Mouse (Mus musculus): Measurements from ENCODE around the gene Osbpl10. TPM values are rescaled to one million over a fixed set of nuclear protein-coding genes. Genes with fewer than 3 reads are reported as not detected.
A peak's percentile ranks its signal among the peaks of the same experiment; 100 is the strongest.

The Osbpl10 gene
- total RNA-seq, 4 experiments from 2014 or later = 1.9 to 4.3 (median 3.1) TPM

DNA sequence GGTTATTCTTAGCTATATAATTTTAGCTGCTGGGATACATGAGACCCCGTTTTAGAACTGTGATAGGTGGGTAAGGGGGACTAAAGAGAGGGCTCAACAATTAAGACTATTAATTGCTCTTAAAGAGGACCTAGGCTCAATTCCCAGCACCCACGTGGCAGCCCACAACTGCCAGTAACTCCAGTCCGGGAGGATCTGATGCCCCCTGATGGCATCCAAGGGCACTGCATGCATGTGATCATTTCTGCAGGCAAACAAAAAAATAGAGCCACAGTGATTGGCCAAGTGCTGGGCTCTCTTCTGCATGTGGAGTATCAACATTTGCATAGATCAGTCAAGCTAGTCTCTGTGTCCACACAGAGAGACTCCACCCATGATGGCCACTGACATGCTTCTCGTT, 96.8 kb downstream of the Osbpl10 start:
- no peak for DNase-seq (ENCODE audit: low spot score in 2 of 2)

DNA sequence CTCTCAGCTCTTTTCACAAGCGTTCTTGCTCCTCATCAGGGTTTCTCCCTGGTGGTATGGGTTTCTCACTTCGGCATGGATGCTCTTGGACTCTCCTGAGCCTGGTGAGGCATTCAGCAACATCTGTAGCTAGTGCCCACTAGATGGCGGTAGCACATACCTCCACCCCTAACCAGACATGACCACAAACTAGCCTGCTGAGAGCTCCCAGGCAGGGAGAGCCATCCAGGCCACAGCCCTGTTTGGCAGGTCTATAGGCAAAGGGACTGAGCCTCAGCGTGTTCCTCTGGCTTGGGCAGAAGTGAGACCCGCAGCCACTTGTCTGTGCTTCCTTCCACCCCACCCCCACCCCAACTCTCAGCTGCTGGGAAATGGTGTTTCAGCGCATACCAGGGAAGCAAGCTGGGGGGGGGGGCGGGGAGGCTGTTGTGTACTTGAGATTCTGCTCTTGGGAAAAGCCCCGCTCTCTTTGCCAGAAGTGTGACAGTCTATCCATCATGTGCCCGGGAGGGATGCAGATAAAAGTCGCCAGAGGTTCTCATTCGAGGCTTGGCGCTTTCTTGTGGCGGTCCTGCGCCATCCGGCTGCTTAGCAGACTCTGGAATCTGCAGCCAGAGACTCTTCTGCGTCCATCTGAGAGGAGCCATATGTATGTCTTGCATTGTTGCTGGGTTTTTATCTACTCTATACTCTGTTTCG, 110.1 kb downstream of the Osbpl10 start:
- DNase-seq (ENCODE audit: low spot score in 2 of 2) = peak; percentile 40 to 43

DNA sequence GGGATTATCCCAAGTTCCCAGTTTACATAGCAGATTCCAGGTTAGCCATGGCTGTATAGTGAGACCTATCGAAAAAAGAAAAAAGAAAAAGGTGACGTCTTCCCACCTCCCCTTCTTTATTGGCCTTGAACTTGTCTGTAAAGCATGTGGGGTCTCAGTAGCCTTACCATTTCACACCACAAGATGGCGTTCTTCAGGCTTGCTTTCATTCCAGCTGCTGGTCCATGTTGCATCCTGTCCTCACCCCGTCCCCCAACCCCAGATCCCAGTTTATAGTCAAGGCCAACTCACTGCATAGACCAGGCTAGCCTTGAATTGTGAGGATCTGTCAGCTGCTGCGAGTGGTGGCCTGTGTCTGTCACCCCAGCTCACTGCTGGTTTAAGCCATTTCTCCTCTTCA, 111.3 kb downstream of the Osbpl10 start:
- DNase-seq (ENCODE audit: low spot score in 2 of 2) = no peak

GRCm38 (mm10) chr9:115096481-115096880, 118.1 kb downstream of the Osbpl10 start:
- no peak for DNase-seq (ENCODE audit: low spot score in 2 of 2)

- DNase-seq (ENCODE audit: low spot score in 2 of 2) = no peak
These were observed 119.0 kb downstream of the Osbpl10 start for GRCm38 (mm10) chr9:115097340-115097739.

GRCm38 (mm10) chr9:115100181-115100915, 122.0 kb downstream of the Osbpl10 start:
- DNase-seq (ENCODE audit: low spot score in 2 of 2) = no peak

DNA sequence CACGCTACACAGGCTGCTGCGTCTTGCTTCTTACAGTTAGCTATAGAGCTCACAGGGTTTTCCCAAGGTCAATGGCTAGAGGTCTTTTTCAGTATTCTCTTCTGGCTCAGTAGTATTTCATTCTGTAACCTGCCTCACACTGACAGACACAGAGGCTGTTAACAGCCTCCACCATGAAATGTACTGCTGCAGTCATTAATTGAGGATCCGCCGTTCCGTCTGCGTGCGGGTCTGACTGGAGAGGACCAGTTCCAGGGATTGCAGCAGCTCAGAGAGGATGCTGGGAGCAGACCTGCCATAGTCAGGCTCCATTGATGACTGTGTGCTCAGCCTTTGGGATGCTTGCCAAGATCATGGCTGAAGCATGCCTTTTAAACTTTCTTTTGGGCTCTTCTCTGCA, 129.1 kb downstream of the Osbpl10 start:
- no peak for DNase-seq (ENCODE audit: low spot score in 2 of 2)

GRCm38 (mm10) chr9:115110655-115111054, 132.3 kb downstream of the Osbpl10 start:
- no peak for DNase-seq (ENCODE audit: low spot score in 2 of 2)

DNA sequence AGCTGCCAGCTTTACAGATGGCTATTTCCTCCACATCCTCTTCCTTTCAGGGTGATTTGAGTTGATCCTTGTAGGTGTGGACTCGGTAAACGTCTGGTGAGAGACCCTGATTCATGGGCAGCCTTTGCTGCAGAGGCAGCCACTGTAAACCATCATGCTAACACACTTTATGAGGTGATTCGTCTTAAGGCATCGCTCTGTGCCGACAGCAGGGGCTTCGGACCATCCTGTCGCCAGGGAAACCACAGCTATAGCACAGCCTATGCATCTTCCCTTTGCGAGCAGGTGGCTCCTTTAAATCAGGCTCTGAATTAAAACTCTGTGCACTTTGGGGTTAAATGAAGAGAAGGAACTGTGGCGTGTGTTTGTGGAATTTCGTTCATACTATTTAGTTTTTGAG, 138.9 kb downstream of the Osbpl10 start:
- no peak for DNase-seq (ENCODE audit: low spot score in 2 of 2)

GRCm38 (mm10) chr9:115120276-115120675, 141.9 kb downstream of the Osbpl10 start:
- no peak for DNase-seq (ENCODE audit: low spot score in 2 of 2)

DNA sequence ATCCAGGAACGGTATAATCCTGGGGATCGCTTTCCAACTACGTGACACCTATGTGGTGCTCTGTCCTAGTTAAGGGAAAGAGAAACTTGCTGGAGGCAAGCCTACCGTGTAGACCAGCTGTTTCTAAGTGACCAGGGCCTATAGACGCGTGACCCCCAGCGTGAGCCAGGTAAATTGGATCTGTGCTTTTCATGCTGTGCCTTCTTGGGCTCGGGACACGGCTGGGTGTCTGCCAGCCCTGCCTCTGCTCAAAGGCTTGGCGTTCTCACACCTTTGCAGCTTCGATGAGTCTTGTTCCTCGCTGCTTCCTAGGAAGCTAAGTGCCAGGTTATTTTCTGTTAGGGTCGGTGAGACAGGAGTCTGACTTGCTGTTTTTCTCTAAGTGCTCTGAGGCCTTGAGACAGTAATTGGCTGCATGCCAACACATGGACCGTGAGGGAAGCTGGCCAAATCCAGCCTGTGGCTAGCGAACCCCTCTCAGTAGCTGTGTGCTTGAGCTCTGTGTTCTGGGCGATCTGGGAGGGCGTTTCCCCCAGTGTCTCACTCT, 142.4 kb downstream of the Osbpl10 start:
- peak; percentile 49 to 58 for DNase-seq (ENCODE audit: low spot score in 2 of 2)

DNA sequence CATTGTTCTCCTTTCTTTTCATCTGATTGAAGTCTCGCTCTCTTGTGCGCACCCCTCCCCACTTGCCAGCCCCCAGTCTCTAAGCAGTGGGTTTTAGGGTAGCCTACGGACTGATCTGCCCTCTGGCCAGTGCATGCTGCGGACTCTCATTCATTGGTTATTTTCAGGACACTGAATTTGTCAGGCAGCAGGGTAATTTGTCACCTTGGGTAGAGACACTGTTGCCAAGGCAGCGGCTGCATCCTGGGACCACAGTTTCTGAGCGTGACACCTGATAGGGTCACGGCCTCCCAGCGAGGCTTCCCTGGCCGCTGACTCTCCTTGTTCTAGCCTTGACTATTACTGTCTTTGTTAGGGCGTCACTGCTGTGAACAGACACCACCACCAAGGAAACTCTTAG, 149.0 kb downstream of the Osbpl10 start:
- DNase-seq (ENCODE audit: low spot score in 2 of 2) = no peak

- DNase-seq (ENCODE audit: low spot score in 2 of 2) = no peak
These were observed 155.6 kb downstream of the Osbpl10 start for GRCm38 (mm10) chr9:115133926-115134325.

GRCm38 (mm10) chr9:115134736-115135135, 156.4 kb downstream of the Osbpl10 start:
- DNase-seq (ENCODE audit: low spot score in 2 of 2) = no peak

DNA sequence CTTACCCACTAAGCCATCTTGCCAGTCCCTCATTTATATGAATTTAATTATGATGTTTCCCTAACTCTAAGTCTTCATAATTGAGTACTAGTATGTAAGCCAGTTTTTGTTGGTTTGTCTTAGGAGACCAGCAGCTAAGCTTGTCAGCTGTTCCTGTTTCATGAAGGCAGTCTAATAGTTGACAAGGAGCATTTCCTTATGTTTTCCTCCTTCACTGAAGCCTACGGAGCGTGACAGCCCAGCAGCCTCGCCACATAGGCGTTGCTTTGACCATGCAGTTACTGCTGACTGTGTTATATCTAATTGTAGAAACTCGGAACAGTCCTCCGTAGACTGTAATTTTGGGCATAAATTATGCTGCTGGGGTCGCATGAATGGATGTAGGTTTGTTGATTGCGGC, 157.0 kb downstream of the Osbpl10 start:
- DNase-seq (ENCODE audit: low spot score in 2 of 2) = no peak

DNA sequence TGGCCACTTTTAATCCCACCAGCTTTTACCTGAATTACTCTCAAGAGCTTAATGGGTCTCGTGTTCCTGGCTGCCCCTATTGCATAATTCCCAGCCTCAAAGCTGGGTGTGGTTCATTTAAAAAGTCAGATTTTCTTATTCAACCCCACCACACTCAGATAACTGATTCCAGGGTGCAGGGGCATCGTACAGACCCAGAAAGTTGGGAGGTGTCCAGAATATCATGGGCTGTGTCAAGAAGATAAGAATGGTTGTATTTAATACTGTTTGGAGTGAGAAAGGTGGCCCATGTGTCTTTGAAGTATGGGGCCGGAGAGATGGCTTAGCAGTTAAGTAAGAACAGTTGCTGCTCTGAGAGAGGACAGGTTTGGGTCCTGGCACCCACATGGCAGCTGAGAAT, 159.5 kb downstream of the Osbpl10 start:
- no peak for DNase-seq (ENCODE audit: low spot score in 2 of 2)

DNA sequence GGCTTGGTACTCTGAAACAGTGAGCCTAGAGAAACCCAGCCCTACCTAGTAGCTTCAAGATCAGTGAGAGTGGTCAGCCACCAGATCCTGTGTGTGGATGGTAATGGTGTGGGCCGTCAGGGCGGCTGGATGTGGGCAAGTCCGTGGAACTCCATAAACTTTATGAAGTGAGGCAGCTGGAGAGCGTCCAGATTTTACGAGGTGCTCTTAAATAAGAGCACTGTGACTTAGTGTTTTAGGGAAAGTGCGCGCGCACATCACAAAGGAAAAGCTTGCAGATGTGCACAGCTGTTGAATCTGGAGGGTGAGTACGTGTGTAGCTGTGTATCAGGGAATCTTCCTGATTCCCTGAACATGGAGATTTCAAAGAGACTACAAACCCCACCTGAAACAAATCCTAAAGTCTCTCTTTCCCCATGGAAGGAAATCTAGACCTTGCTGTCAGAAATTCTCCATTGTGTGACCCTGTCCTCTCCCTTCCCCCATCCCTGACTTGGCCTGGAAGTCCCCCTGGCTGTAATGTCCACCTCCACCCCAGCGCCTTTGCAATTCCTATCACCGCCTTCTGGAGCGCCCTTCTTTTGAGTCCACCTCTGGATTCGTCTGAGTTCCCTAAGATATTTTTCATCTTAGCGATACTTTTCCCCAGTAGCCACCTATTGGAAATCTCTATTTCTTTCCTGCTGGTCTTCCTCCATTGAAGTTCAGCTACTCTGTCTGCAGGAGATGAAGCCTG, 161.4 kb downstream of the Osbpl10 start:
- no peak for DNase-seq (ENCODE audit: low spot score in 2 of 2)

DNA sequence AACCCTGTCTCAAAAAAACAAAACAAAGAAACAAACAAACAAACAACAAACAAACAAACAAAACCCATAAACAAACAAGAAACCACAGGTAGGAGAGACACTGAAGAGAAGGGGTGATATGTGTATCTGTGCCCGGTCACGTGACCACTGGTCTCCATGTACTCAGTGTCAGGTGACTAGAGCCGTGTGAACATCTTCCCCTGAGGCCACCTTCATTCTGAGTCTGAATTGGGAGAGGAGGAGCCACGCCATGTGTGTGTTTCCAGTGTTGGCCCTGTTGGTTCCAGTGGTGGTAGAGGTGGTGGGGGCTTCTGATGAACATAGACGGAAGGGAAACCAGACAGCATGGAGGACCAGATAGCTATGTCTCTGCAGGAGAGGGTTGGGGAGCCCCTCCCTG, 168.8 kb downstream of the Osbpl10 start:
- DNase-seq (ENCODE audit: low spot score in 2 of 2) = no peak

DNA sequence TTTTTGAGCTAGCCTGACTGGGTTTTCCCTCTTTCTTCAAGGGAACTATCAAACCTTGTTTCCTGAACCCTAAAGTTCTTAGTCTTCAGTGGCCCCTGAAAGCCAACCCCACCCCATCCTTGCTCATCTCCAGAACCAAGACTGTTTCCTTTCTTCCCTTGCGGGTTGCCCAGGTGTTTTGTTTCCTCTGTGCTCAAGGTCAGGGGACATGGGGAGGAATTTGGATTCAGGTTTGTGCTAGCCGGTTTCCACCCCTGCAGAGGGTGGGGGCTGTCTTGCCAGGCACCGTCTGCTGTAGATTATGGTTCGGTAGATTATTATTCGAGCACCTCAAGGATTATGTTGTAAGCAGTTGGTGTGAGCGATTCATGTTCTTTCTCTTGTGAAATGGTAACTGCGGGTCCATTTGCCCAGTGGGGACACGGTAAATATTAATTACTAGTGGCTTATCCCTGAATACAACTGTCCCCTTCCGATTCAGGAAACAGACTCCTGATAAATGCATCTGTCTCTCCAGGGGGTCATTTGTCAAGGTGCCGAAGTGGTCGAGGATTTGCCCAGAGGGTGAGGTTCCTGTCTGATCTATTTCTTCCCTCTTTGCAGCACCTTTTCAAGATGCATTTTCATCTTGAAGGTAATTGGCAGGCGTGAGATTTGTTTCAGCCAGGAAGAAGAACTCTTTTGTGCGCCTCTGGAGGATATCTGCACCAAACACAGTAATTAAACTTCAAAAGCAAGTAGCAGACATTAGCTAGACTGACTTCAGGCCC, 169.4 kb downstream of the Osbpl10 start:
- DNase-seq (ENCODE audit: low spot score in 2 of 2) = no peak

GRCm38 (mm10) chr9:115149011-115149756, 170.8 kb downstream of the Osbpl10 start:
- no peak for DNase-seq (ENCODE audit: low spot score in 2 of 2)

- DNase-seq (ENCODE audit: low spot score in 2 of 2) = peak; percentile 30 to 36
These were observed 183.2 kb downstream of the Osbpl10 start for GRCm38 (mm10) chr9:115161591-115161990.
